ENCODE assay signal across 8 mouse cellular contexts in genomic region chr6:129534627-129535190, GRCm38 (mm10). TPM values are rescaled to one million over a fixed set of nuclear protein-coding genes. Genes with fewer than 3 reads are reported as not detected.
A peak's percentile ranks its signal among the peaks of the same experiment; 100 is the strongest.
DNase-seq lines count a peak whose midpoint lies in the region; ATAC-seq and TF ChIP-seq lines count a peak whose summit lies in the region.

No protein-coding gene starts in this region.

- DNase-seq in cerebellum, postnatal 14 days: peak; percentile 5 to 15
- no peak for DNase-seq in cerebellum, postnatal 4 days (ENCODE audit: low spot score in 2 of 2)
- no peak for DNase-seq in hindbrain, postnatal 0 days (ENCODE audit: low spot score)
- DNase-seq in right cerebral cortex, adult 18-20 months: no peak
- DNase-seq in cerebellum, adult 11 months: no peak
- no peak for DNase-seq in urinary bladder, adult 2 months (ENCODE audit: low spot score)

- peak; percentile 18; the same call in 1 of the 2 replicates for ATAC-seq in hindbrain, postnatal 0 days
- ATAC-seq in liver, embryonic 15.5 days (ENCODE audit: insufficient read depth): no peak

- H3K4me1 ChIP-seq in bone marrow macrophage, adult 2 months (ENCODE audit: control insufficient read depth, insufficient read depth, low read length): peaks cover 24% of the 10 kb centered on the region
- peaks cover 11% of the 10 kb centered on the region for H3K4me1 ChIP-seq in hindbrain, postnatal 0 days (ENCODE audit: insufficient read depth, low read length)
- peaks cover 30% of the 10 kb centered on the region for H3K4me1 ChIP-seq in liver, embryonic 15.5 days (replicated peaks)

- WGBS in hindbrain, postnatal 0 days: 24% methylated on average over 4 of the region's 4 CpGs
- 57% methylated on average over 4 of the region's 4 CpGs for WGBS in liver, embryonic 15.5 days (ENCODE audit: insufficient replicate concordance)

- no peak for TF ChIP-seq CTCF in bone marrow macrophage, adult 2 months (IDR thresholded peaks at IDR 0.05; ENCODE audit: low read depth, low read length)
- no peak for TF ChIP-seq CTCF in hindbrain, postnatal 0 days (IDR thresholded peaks at IDR 0.05; ENCODE audit: low read depth)

- H3K36me3 ChIP-seq in hindbrain, postnatal 0 days (ENCODE audit: insufficient read depth, low read length): peaks cover 21% of the 10 kb centered on the region
- H3K36me3 ChIP-seq in liver, embryonic 15.5 days (replicated peaks): peaks cover 31% of the 10 kb centered on the region

- no peak overlapping the region for H3K27ac ChIP-seq in bone marrow macrophage, adult 2 months (ENCODE audit: insufficient read depth, low read depth, low read length)
- peak overlapping the region; percentile 93 for H3K27ac ChIP-seq in hindbrain, postnatal 0 days
- H3K27ac ChIP-seq in liver, embryonic 15.5 days (replicated peaks): no peak overlapping the region

- peak overlapping the region; percentile 89 for H3K9ac ChIP-seq in hindbrain, postnatal 0 days (replicated peaks; ENCODE audit: low read length)
- peak overlapping the region; percentile 78 for H3K9ac ChIP-seq in liver, embryonic 15.5 days

- peak overlapping the region; percentile 100 for H3K4me3 ChIP-seq in bone marrow macrophage, adult 2 months (ENCODE audit: insufficient read depth, low read length)
- H3K4me3 ChIP-seq in hindbrain, postnatal 0 days (ENCODE audit: low read length): peak overlapping the region; percentile 85
- peak overlapping the region; percentile 80 for H3K4me3 ChIP-seq in liver, embryonic 15.5 days (replicated peaks)

- TF ChIP-seq POLR2A in bone marrow macrophage, adult 2 months (IDR thresholded peaks at IDR 0.05; ENCODE audit: borderline replicate concordance, low read depth, low read length): no peak

- H3K9me3 ChIP-seq in hindbrain, postnatal 0 days (ENCODE audit: low read length): no peaks in the 10 kb centered on the region
- H3K9me3 ChIP-seq in liver, embryonic 15.5 days (replicated peaks): no peaks in the 10 kb centered on the region

- no peaks in the 10 kb centered on the region for H3K27me3 ChIP-seq in hindbrain, postnatal 0 days (ENCODE audit: insufficient read depth, low read length)
- no peaks in the 10 kb centered on the region for H3K27me3 ChIP-seq in liver, embryonic 15.5 days

- H3K4me2 ChIP-seq in hindbrain, postnatal 0 days (ENCODE audit: low read depth, low read length): peak overlapping the region; percentile 78
- H3K4me2 ChIP-seq in liver, embryonic 15.5 days: peak overlapping the region; percentile 87

RNA-seq across cellular contexts. Expression of gene Gabarapl1, which starts 1.7 kb away (rescaled TPM):
- 115 and 118 TPM in 2 replicates for polyA plus RNA-seq in bone marrow macrophage, adult 2 months (2012; ENCODE audit: insufficient read depth, insufficient read length, missing spikeins)
- total RNA-seq in hindbrain, postnatal 0 days (2014; rRNA removed): 272 and 286 TPM in 2 replicates
- 272 and 274 TPM in 2 replicates for polyA plus RNA-seq in hindbrain, postnatal 0 days (2015; fragmentation: Nextera tagmentation; extraction: Ambion mirVana)
- polyA plus RNA-seq in liver, embryonic 15.5 days (2015; fragmentation: Nextera tagmentation; extraction: Ambion mirVana): 26.3 and 27.7 TPM in 2 replicates
- polyA plus RNA-seq in urinary bladder, adult 2 months (2012; rRNA removed): 105 and 120 TPM in 2 replicates

RNA-seq across cellular contexts. Expression of gene Tmem52b, which starts 22.4 kb away (rescaled TPM):
- polyA plus RNA-seq in bone marrow macrophage, adult 2 months (2012; ENCODE audit: insufficient read depth, insufficient read length, missing spikeins): not detected in 2 replicates
- 0.05 TPM in 1 of 2 replicates, not detected in the other for total RNA-seq in hindbrain, postnatal 0 days (2014; rRNA removed)
- not detected in 2 replicates for polyA plus RNA-seq in hindbrain, postnatal 0 days (2015; fragmentation: Nextera tagmentation; extraction: Ambion mirVana)
- polyA plus RNA-seq in liver, embryonic 15.5 days (2015; fragmentation: Nextera tagmentation; extraction: Ambion mirVana): 0.02 TPM in 1 of 2 replicates, not detected in the other
- polyA plus RNA-seq in urinary bladder, adult 2 months (2012; rRNA removed): not detected in 2 replicates

RNA-seq across cellular contexts. Expression of gene Olr1, which starts 27.7 kb away (rescaled TPM):
- polyA plus RNA-seq in bone marrow macrophage, adult 2 months (2012; ENCODE audit: insufficient read depth, insufficient read length, missing spikeins): not detected in 2 replicates
- total RNA-seq in hindbrain, postnatal 0 days (2014; rRNA removed): not detected in 2 replicates
- polyA plus RNA-seq in hindbrain, postnatal 0 days (2015; fragmentation: Nextera tagmentation; extraction: Ambion mirVana): 0.09 TPM in 1 of 2 replicates, not detected in the other
- polyA plus RNA-seq in liver, embryonic 15.5 days (2015; fragmentation: Nextera tagmentation; extraction: Ambion mirVana): 1.2 and 1.3 TPM in 2 replicates
- polyA plus RNA-seq in urinary bladder, adult 2 months (2012; rRNA removed): 0.12 and 0.14 TPM in 2 replicates

RNA-seq across cellular contexts. Expression of gene Klre1, which starts 43.0 kb away (rescaled TPM):
- polyA plus RNA-seq in bone marrow macrophage, adult 2 months (2012; ENCODE audit: insufficient read depth, insufficient read length, missing spikeins): not detected in 2 replicates
- not detected in 2 replicates for total RNA-seq in hindbrain, postnatal 0 days (2014; rRNA removed)
- 0.21 TPM in 1 of 2 replicates, not detected in the other for polyA plus RNA-seq in hindbrain, postnatal 0 days (2015; fragmentation: Nextera tagmentation; extraction: Ambion mirVana)
- polyA plus RNA-seq in liver, embryonic 15.5 days (2015; fragmentation: Nextera tagmentation; extraction: Ambion mirVana): 0.07 TPM in 1 of 2 replicates, not detected in the other
- 0.81 and 1.1 TPM in 2 replicates for polyA plus RNA-seq in urinary bladder, adult 2 months (2012; rRNA removed)

RNA-seq across cellular contexts. Expression of gene Klrd1, which starts 56.9 kb away (rescaled TPM):
- polyA plus RNA-seq in bone marrow macrophage, adult 2 months (2012; ENCODE audit: insufficient read depth, insufficient read length, missing spikeins): not detected in 2 replicates
- total RNA-seq in hindbrain, postnatal 0 days (2014; rRNA removed): not detected in 2 replicates
- polyA plus RNA-seq in hindbrain, postnatal 0 days (2015; fragmentation: Nextera tagmentation; extraction: Ambion mirVana): not detected in 2 replicates
- 0.70 and 0.76 TPM in 2 replicates for polyA plus RNA-seq in liver, embryonic 15.5 days (2015; fragmentation: Nextera tagmentation; extraction: Ambion mirVana)
- 3.2 and 4.4 TPM in 2 replicates for polyA plus RNA-seq in urinary bladder, adult 2 months (2012; rRNA removed)

Comparison
In these comparisons a context has a peak if more than half of its experiments do, and no peak if none do; other contexts are left out.
1. DNase-seq: peak in cerebellum, postnatal 14 days (2 of 2); none in cerebellum, postnatal 4 days (0 of 2), hindbrain, postnatal 0 days (single experiment), right cerebral cortex, adult 18-20 months (single experiment), cerebellum, adult 11 months (single experiment) and urinary bladder, adult 2 months (single experiment).
2. Peak in every context shown above with its lines, with median percentiles within 50 percentile points of each other: H3K4me3 ChIP-seq.